Mouse (Mus musculus) adrenal gland, adult (tissue): ENCODE results near the gene Olfr222.
A peak's percentile ranks its signal among the peaks of the same experiment; 100 is the strongest.

Experiments used
- DNase-seq, 2 experiments: peaks; one replicate each; pipeline ENCODE4 v3.0.0; 2022 to 2023; ENCODE audit warnings: low spot score in 1 of 2; ENCODE audit not compliant: inconsistent age in 2 of 2

Olfr222 gene

GRCm38 (mm10) chr11:59542442-59542841, 33.6 kb downstream of the Olfr222 start:
- DNase-seq, result peak in 1 of 2 experiments; percentile 27

GRCm38 (mm10) chr11:59541324-59541723, 34.7 kb downstream of the Olfr222 start, which contains the start of gene Nlrp3:
Nlrp3 (plus strand) TSS chr11:59541568.
- DNase-seq, result no peak

GRCm38 (mm10) chr11:59540123-59540522, 35.9 kb downstream of the Olfr222 start:
- no peak for DNase-seq

- DNase-seq, result peak; percentile 51 to 77
These were observed 37.6 kb downstream of the Olfr222 start for GRCm38 (mm10) chr11:59538387-59538786.

GRCm38 (mm10) chr11:59537218-59538130, 38.6 kb downstream of the Olfr222 start:
- peak; percentile 17 to 60 for DNase-seq

GRCm38 (mm10) chr11:59531562-59531961, 44.5 kb downstream of the Olfr222 start:
- no peak for DNase-seq

- no peak for DNase-seq
These were observed 45.0 kb downstream of the Olfr222 start for GRCm38 (mm10) chr11:59530870-59531535.

- DNase-seq, result no peak
These were observed 45.8 kb downstream of the Olfr222 start for GRCm38 (mm10) chr11:59530221-59530620.

GRCm38 (mm10) chr11:59526472-59527080, 49.5 kb downstream of the Olfr222 start, which contains the start of gene Zkscan17:
Zkscan17 (minus strand) TSS chr11:59526751.
- DNase-seq, result peak in 1 of 2 experiments; percentile 63

GRCm38 (mm10) chr11:59525237-59525636, 50.8 kb downstream of the Olfr222 start:
- DNase-seq, result peak; percentile 74 to 92

GRCm38 (mm10) chr11:59524150-59524549, 51.9 kb downstream of the Olfr222 start:
- no peak for DNase-seq
